Mouse (Mus musculus) liver, embryonic 16.5 days (tissue): Measurements from ENCODE around the gene Rnf113a1. TPM values are rescaled to one million over a fixed set of nuclear protein-coding genes. Genes with fewer than 3 reads are reported as not detected.
"Not testable (repeated sequence)": the region's sequence is repeated elsewhere in the genome, so short reads cannot be mapped to it uniquely, and the experiment has no call there.

Experiments
- ATAC-seq: fragments of 200-750 bp; cut with Nextera tagmentation; 2 replicates; pipeline ENCODE4 v1.8.0; 2017; ENCODE audit warnings: low read depth, mild to moderate bottlenecking, moderate number of reproducible peaks, moderate library complexity
- H3K27ac ChIP-seq: fragments of 300-500 bp; sonication (generic); 2 replicates; pipeline ENCODE4 v1.5.1; 2014; ENCODE audit warnings: mild to moderate bottlenecking, low read length
- H3K27me3 ChIP-seq: fragments of 300-500 bp; sonication (generic); 2 replicates; pipeline ENCODE4 v1.6.1; 2014; ENCODE audit warnings: low read depth, low read length, mixed read lengths; ENCODE audit not compliant: control insufficient read depth, insufficient read depth
- H3K36me3 ChIP-seq: fragments of 300-500 bp; sonication (generic); 2 replicates; pipeline ENCODE4 v1.6.1; 2014; ENCODE audit warnings: mild to moderate bottlenecking; ENCODE audit not compliant: control insufficient read depth, insufficient read depth
- H3K4me1 ChIP-seq: fragments of 300-500 bp; sonication (generic); 2 replicates; pipeline ENCODE4 v1.6.1; 2014; ENCODE audit warnings: low read depth, low read length, mixed read lengths; ENCODE audit not compliant: control insufficient read depth
- H3K4me2 ChIP-seq: fragments of 300-500 bp; sonication (generic); 2 replicates; pipeline ENCODE4 v1.6.1; 2014; ENCODE audit warnings: low read depth, low read length, mixed read lengths
- H3K4me3 ChIP-seq: fragments of 300-500 bp; sonication (generic); 2 replicates; pipeline ENCODE4 v1.5.1; 2014; ENCODE audit warnings: low read depth, mild to moderate bottlenecking, low read length
- H3K9ac ChIP-seq: fragments of 300-500 bp; sonication (generic); 2 replicates; pipeline ENCODE4 v1.6.1; 2014; ENCODE audit warnings: low read depth, low read length
- H3K9me3 ChIP-seq: fragments of 300-500 bp; sonication (generic); replicated peaks from 2 replicates; pipeline ENCODE4 v1.6.1; 2016; ENCODE audit warnings: low read length; ENCODE audit not compliant: control insufficient read depth
- WGBS: fragments of 180-500 bp; shearing (Covaris S2); extraction: QIAGEN DNeasy Blood & Tissue Kit; methylation state at CpG from one replicate; pipeline ENCODE4 v1.1.7; 2014; ENCODE audit not compliant: insufficient replicate concordance; 5-methylcytosine and 5-hydroxymethylcytosine counted together
- polyA plus RNA-seq: library from polyadenylated mRNA; unstranded; fragments of >200 nt; fragmentation: Nextera tagmentation; extraction: Ambion mirVana; gene quantifications from 2 replicates; pipeline ENCODE4 v1.2.1, GENCODE M21; 2015

The Rnf113a1 gene
- polyA plus RNA-seq: 2.2 and 2.4 TPM in 2 replicates

DNA sequence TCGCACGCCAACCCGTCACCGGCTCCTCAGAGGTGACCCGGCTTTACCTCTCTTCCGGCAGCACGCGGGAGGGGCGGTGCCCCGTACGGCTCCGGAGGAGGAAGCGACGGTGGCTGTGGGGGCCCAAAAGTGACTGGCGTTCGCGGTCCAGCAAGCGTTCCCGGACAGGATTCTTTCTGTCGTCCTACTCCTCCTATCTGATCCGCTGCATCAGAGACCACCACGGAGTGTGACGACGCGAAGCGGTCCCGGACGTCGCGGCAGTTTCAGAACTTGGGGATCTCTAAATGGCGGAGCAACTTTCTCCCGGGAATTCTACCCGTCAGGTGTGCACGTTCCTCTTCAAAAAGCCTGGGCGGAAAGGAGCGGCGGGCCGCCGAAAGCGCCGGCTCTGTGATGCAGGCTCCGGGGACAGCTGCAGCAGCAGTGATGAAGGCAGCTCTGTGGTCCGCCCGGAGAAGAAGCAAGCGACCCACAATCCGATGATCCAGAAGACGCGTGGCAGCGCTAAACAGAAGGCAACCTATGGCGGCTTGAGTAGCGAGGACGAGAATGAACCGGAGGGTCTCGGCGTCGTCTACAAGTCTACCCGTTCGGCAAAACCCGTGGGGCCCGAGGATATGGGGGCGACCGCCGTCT, at the start of gene Rnf113a1, which contains the start of gene Ndufa1:
Gene Rnf113a1 (plus strand): TSS at position 141 of the 639 bp plus-strand sequence.
Gene Ndufa1 (minus strand): TSS at position 59 of the 639 bp plus-strand sequence.
- H3K9me3 ChIP-seq: no peaks in the 10 kb centered on the region
- 15% methylated on average over 63 of the region's 63 CpGs for WGBS
- peak; percentile 90 for ATAC-seq
- no peaks in the 10 kb centered on the region; the same call in 1 of the 2 replicates for H3K4me1 ChIP-seq
- peak within 1 kb of the TSS; percentile 64 for H3K9ac ChIP-seq
- no peak within 1 kb of the TSS for H3K27ac ChIP-seq
- peak within 1 kb of the TSS; percentile 72 for H3K4me3 ChIP-seq
- no peaks in the 10 kb centered on the region for H3K36me3 ChIP-seq
- peak within 1 kb of the TSS; percentile 76 for H3K4me2 ChIP-seq
- no peaks in the 10 kb centered on the region for H3K27me3 ChIP-seq

DNA sequence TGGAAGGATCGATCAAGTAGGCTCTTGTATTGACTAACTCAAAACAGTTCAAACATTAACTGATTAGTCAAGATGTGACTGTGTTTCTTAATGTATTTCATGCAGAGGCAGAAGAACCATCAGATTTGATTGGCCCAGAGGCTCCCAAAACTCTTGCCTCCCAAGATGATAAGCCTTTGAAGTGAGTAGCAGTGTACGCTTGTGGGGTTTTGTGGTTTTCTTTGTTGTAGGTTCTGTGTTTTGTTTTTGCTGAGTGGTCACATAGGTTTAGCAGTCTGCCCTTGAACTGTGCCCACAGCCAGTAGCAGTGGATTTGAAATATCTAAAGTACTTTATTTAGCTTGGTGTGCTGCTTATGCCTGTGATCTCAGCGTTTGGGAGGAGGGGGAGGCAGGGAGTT, 49.3 kb upstream of the Rnf113a1 start:
- no peak overlapping the region for H3K27ac ChIP-seq
- no peaks in the 10 kb centered on the region for H3K9me3 ChIP-seq
- peaks cover 3% of the 10 kb centered on the region; the same call in 1 of the 2 replicates for H3K36me3 ChIP-seq
- no peaks in the 10 kb centered on the region for H3K27me3 ChIP-seq
- H3K9ac ChIP-seq: no peak overlapping the region
- no peak overlapping the region for H3K4me3 ChIP-seq
- 74% methylated on average over 3 of the region's 3 CpGs for WGBS
- no peak for ATAC-seq
- H3K4me2 ChIP-seq: no peak overlapping the region
- H3K4me1 ChIP-seq: no peaks in the 10 kb centered on the region

DNA sequence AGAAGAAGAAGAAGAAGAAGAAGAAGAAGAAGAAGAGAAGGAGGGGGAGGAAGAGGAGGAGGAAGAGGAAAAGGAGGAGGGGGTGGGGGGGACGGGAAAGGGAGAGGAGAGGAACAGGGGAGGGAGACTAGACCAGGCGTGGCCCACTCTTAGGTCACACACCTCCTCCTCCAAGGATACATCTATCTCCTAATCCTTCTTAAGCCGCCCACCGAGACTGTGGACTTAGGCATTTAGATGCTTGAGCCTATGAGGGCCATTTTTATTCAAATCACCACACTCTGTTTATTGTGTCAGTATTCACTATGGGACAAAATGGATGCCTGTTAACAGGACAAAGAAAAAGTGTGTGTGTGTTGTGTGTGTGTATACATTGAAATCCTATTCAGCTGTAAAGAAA, 46.5 kb upstream of the Rnf113a1 start:
- not testable (repeated sequence) for H3K9me3 ChIP-seq, H3K36me3 ChIP-seq, H3K27me3 ChIP-seq, H3K27ac ChIP-seq, H3K4me3 ChIP-seq, H3K9ac ChIP-seq, ATAC-seq, H3K4me2 ChIP-seq, H3K4me1 ChIP-seq
- no CpG with 5 or more reads among the region's 4 CpGs for WGBS

DNA sequence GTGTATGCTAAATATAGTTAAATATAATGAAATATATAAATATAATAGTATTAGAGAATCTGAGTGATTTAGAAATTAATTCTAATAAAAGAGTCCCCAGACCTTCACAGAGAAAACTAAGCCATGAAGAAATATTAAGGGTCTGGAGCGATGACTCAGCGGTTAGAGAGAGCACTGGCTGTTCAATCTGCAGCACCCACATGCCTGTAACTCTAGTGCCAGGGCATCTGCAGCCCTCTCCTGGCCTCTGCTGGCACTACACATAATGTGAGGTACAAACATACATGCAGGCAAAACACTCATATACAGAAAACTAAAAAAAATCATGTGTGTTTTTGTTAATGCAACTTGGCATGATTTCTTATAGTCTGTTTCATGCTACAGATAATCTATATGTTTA, 46.1 kb upstream of the Rnf113a1 start:
- no peaks in the 10 kb centered on the region for H3K4me1 ChIP-seq
- no peak overlapping the region for H3K4me3 ChIP-seq
- no peak for ATAC-seq
- 86% methylated on average over 2 of the region's 2 CpGs for WGBS
- no peak overlapping the region for H3K4me2 ChIP-seq
- no peaks in the 10 kb centered on the region for H3K27me3 ChIP-seq
- no peak overlapping the region for H3K27ac ChIP-seq
- no peaks in the 10 kb centered on the region for H3K9me3 ChIP-seq
- H3K36me3 ChIP-seq: peaks cover 3% of the 10 kb centered on the region
- no peak overlapping the region for H3K9ac ChIP-seq

DNA sequence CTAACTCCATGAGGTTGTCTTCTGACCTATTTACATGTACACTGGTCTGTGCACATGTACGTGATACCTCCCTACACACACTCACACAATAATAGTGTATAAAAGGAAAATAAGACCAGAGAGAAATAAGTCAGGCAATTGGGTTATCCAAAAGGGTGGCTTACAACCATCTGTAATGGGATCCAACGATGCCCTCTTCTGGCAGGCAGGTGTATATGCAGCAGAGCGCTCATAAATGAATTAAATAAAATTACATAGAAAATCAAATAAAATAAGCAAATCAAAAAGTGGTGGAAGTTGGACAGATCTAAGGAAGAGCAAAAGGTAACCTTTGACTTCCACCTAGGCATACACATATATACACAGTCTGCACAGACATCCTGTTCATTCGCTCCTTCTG, 33.2 kb upstream of the Rnf113a1 start:
- 52% methylated on average over 4 of the region's 4 CpGs for WGBS

DNA sequence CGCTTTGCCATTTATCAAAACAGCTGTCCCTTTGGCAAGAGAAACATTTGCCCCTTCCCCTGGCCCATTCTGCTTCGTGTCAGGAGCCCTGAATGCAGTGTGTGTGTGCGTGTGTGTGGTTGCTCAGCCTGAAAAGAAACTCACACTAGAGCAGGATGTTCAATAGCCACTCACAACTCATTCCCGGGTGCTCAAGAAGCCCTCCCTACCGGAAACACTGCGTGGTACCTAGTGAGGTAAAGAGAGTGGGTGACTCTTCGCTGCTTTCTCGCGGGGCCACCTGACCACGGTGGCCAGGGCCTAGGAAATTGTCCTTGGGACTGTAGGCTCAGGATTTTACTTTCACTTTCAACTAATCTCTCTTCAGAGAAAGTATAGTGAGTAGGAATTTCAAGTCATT, 29.9 kb upstream of the Rnf113a1 start:
- ATAC-seq: no peak
- Histone ChIP-seq H3K36me3 (no peaks in the 10 kb centered on the region), H3K4me1 (no peaks in the 10 kb centered on the region), H3K4me3 (no peak overlapping the region), H3K9me3 (no peaks in the 10 kb centered on the region), H3K27ac (no peak overlapping the region), H3K27me3 (no peaks in the 10 kb centered on the region), H3K4me2 (peak overlapping the region; percentile 17; the same call in 1 of the 2 replicates), H3K9ac (no peak overlapping the region)
- WGBS: 58% methylated on average over 10 of the region's 10 CpGs

More for the DNA sequence above, 33.2 kb upstream of the Rnf113a1 start:
- H3K27me3 ChIP-seq: no peaks in the 10 kb centered on the region
- no peak overlapping the region for H3K27ac ChIP-seq
- no peak overlapping the region for H3K9ac ChIP-seq
- H3K4me1 ChIP-seq: no peaks in the 10 kb centered on the region
- no peaks in the 10 kb centered on the region; the same call in 1 of the 2 replicates for H3K36me3 ChIP-seq
- H3K4me3 ChIP-seq: no peak overlapping the region
- no peak overlapping the region for H3K4me2 ChIP-seq
- H3K9me3 ChIP-seq: no peaks in the 10 kb centered on the region
- ATAC-seq: no peak

DNA sequence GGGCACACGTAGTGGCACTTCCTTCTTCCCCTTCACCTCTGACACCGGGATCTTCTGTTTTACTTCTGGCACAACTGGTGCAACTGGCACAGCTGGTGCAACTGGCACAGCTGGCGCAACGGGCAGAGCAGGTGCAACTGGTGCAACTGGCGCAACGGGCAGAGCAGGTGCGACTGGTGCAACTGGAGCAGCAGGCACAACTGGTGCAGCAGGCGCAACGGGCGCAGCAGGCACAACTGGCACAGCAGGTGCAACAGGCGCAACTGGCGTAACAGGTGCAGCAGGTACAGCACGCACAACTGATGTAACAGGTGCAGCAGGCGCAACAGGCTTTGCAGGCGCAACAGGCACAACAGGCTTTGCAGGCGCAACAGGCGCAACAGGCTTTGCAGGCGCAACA, 27.9 kb upstream of the Rnf113a1 start:
- Histone ChIP-seq H3K27me3 (no peaks in the 10 kb centered on the region), H3K9me3 (no peaks in the 10 kb centered on the region), H3K4me1 (no peaks in the 10 kb centered on the region), H3K9ac (no peak overlapping the region), H3K27ac (no peak overlapping the region), H3K4me3 (no peak overlapping the region), H3K4me2 (no peak overlapping the region), H3K36me3 (no peaks in the 10 kb centered on the region)
- no peak for ATAC-seq
- WGBS: 78% methylated on average over 18 of the region's 18 CpGs

DNA sequence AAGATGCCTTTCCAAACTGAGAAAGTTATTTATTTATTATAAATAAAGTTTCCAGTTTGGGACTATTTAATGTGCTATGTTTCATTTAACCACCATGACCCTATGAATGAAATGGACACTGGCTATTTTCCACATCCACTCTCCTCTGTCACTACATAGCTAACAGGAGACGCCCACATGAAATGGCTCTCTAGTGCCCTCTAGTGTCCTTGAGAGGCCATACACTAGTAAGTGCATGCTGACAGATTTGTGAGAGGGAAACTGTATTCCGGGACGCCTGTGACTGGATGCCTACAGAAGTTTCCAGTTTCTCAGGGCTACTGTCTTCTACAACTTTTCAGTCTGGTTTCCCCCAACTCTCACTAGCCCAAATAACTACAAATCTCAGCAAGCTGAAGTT, 24.0 kb upstream of the Rnf113a1 start:
- Histone ChIP-seq H3K36me3 (no peaks in the 10 kb centered on the region), H3K27me3 (no peaks in the 10 kb centered on the region), H3K9me3 (no peaks in the 10 kb centered on the region), H3K4me1 (no peaks in the 10 kb centered on the region), H3K9ac (no peak overlapping the region), H3K4me3 (no peak overlapping the region), H3K27ac (no peak overlapping the region), H3K4me2 (no peak overlapping the region)
- no peak for ATAC-seq
- 31% methylated on average over 3 of the region's 3 CpGs for WGBS

DNA sequence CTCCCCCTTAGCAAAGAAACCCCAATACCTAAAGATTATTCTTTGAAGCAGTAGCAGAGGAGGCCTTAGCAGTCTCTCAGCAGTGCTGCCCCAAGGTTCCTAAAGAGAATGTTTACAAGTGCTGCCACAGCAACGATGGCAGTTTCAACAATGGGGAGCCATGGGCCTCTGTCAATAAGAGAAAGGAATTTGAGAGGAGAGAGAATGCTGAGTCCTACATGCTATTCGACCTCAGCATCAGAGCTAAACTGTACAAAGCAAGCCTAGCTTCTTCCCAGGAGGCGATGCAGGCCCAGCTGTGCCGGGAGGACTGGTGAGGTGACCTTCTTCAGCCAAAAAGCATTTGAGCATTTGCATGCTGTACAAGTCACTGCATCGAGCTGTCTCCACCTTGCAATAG, 22.3 kb upstream of the Rnf113a1 start, which contains the start of gene Akap14:
Gene Akap14 (minus strand): TSS at position 101 of the 400 bp plus-strand sequence.
- Histone ChIP-seq H3K4me2 (no peak within 1 kb of the TSS), H3K27me3 (no peaks in the 10 kb centered on the region), H3K9me3 (no peaks in the 10 kb centered on the region), H3K4me1 (no peaks in the 10 kb centered on the region), H3K36me3 (no peaks in the 10 kb centered on the region), H3K4me3 (no peak within 1 kb of the TSS), H3K27ac (no peak within 1 kb of the TSS), H3K9ac (no peak within 1 kb of the TSS)
- ATAC-seq: no peak
- WGBS: 55% methylated on average over 5 of the region's 5 CpGs
